Mouse (Mus musculus): ENCODE data around the gene Cdk6. TPM values are rescaled to one million over a fixed set of nuclear protein-coding genes. Genes with fewer than 3 reads are reported as not detected.

Gene Cdk6
- polyA plus RNA-seq, 1 experiment from 2014 or later = 32.4 TPM

- Histone ChIP-seq H3K27me3 (ENCODE audit: insufficient read depth, poor library complexity, severe bottlenecking) (no peaks in the 10 kb centered on the region), H3K4me1 (peaks cover 6% of the 10 kb centered on the region; the same call in 1 of the 2 replicates), H3K4me3 (no peak overlapping the region), H3K36me3 (peaks cover 5% of the 10 kb centered on the region; the same call in 1 of the 2 replicates), H3K9me3 (no peaks in the 10 kb centered on the region), H3K27ac (no peak overlapping the region)
- no peak for DNase-seq (ENCODE audit: low spot score)
- WGBS = 88% methylated on average over 10 of the region's 10 CpGs
These were observed 129.6 kb downstream of the Cdk6 start for GRCm38 (mm10) chr5:3470866-3471265.

GRCm38 (mm10) chr5:3472311-3473156 is 131.2 kb downstream of the Cdk6 start:
- H3K4me1 ChIP-seq = no peaks in the 10 kb centered on the region
- DNase-seq (ENCODE audit: low spot score) = no peak
- no peak overlapping the region for H3K4me3 ChIP-seq
- no peaks in the 10 kb centered on the region for H3K9me3 ChIP-seq
- no peak overlapping the region for H3K27ac ChIP-seq
- no peaks in the 10 kb centered on the region for H3K27me3 ChIP-seq (ENCODE audit: insufficient read depth, poor library complexity, severe bottlenecking)
- 84% methylated on average over 22 of the region's 22 CpGs for WGBS
- H3K36me3 ChIP-seq = peaks cover 5% of the 10 kb centered on the region; the same call in 1 of the 2 replicates

GRCm38 (mm10) chr5:3477711-3478110 is 136.4 kb downstream of the Cdk6 start:
- no peak overlapping the region for H3K4me3 ChIP-seq
- no peaks in the 10 kb centered on the region for H3K27me3 ChIP-seq (ENCODE audit: insufficient read depth, poor library complexity, severe bottlenecking)
- no peaks in the 10 kb centered on the region for H3K9me3 ChIP-seq
- H3K4me1 ChIP-seq = no peaks in the 10 kb centered on the region
- 70% methylated on average over 3 of the region's 3 CpGs for WGBS
- H3K36me3 ChIP-seq = peaks cover 3% of the 10 kb centered on the region; the same call in 1 of the 2 replicates
- no peak for DNase-seq (ENCODE audit: low spot score)
- no peak overlapping the region for H3K27ac ChIP-seq

- no peak overlapping the region for H3K4me3 ChIP-seq
- no peaks in the 10 kb centered on the region for H3K4me1 ChIP-seq
- peak; percentile 59 for DNase-seq (ENCODE audit: low spot score)
- H3K36me3 ChIP-seq = peaks cover 3% of the 10 kb centered on the region; the same call in 1 of the 2 replicates
- H3K27ac ChIP-seq = no peak overlapping the region
- no peaks in the 10 kb centered on the region for H3K9me3 ChIP-seq
- no peaks in the 10 kb centered on the region for H3K27me3 ChIP-seq (ENCODE audit: insufficient read depth, poor library complexity, severe bottlenecking)
- 92% methylated on average over 8 of the region's 8 CpGs for WGBS
These were observed 136.9 kb downstream of the Cdk6 start for GRCm38 (mm10) chr5:3478216-3478615.

- peaks cover 4% of the 10 kb centered on the region for H3K36me3 ChIP-seq
- H3K27me3 ChIP-seq (ENCODE audit: insufficient read depth, poor library complexity, severe bottlenecking) = no peaks in the 10 kb centered on the region
- no peak overlapping the region for H3K4me3 ChIP-seq
- no peaks in the 10 kb centered on the region for H3K9me3 ChIP-seq
- peak; percentile 52 for DNase-seq (ENCODE audit: low spot score)
- WGBS = 83% methylated on average over 7 of the region's 7 CpGs
- H3K27ac ChIP-seq = no peak overlapping the region
- H3K4me1 ChIP-seq = no peaks in the 10 kb centered on the region
These were observed 137.9 kb downstream of the Cdk6 start for GRCm38 (mm10) chr5:3479016-3479795.

GRCm38 (mm10) chr5:3480637-3481395 is 139.5 kb downstream of the Cdk6 start:
- 90% methylated on average over 9 of the region's 9 CpGs for WGBS
- peak; percentile 52 for DNase-seq (ENCODE audit: low spot score)

GRCm38 (mm10) chr5:3482474-3482873 is 141.2 kb downstream of the Cdk6 start:
- peak; percentile 7 for DNase-seq (ENCODE audit: low spot score)
- H3K9me3 ChIP-seq = 0 out of 2 replicates have a peak, but pooled peaks cover 3% of the 10 kb centered on the region
- H3K4me1 ChIP-seq = 0 out of 2 replicates have a peak, but pooled peaks cover 3% of the 10 kb centered on the region
- no peak overlapping the region for H3K27ac ChIP-seq
- peaks cover 15% of the 10 kb centered on the region; the same call in 1 of the 2 replicates for H3K36me3 ChIP-seq
- H3K4me3 ChIP-seq = no peak overlapping the region
- WGBS = 84% methylated on average over 7 of the region's 7 CpGs
- no peaks in the 10 kb centered on the region for H3K27me3 ChIP-seq (ENCODE audit: insufficient read depth, poor library complexity, severe bottlenecking)

More at GRCm38 (mm10) chr5:3480637-3481395, 139.5 kb downstream of the Cdk6 start:
- Histone ChIP-seq H3K4me3 (no peak overlapping the region), H3K27me3 (ENCODE audit: insufficient read depth, poor library complexity, severe bottlenecking) (no peaks in the 10 kb centered on the region), H3K9me3 (0 out of 2 replicates have a peak, but pooled peaks cover 3% of the 10 kb centered on the region), H3K27ac (no peak overlapping the region), H3K4me1 (no peaks in the 10 kb centered on the region), H3K36me3 (peaks cover 15% of the 10 kb centered on the region; the same call in 1 of the 2 replicates)

GRCm38 (mm10) chr5:3483054-3483722 is 141.9 kb downstream of the Cdk6 start:
- DNase-seq (ENCODE audit: low spot score) = no peak
- Histone ChIP-seq H3K4me1 (peaks cover 5% of the 10 kb centered on the region; the same call in 1 of the 2 replicates), H3K27me3 (ENCODE audit: insufficient read depth, poor library complexity, severe bottlenecking) (no peaks in the 10 kb centered on the region), H3K36me3 (peaks cover 15% of the 10 kb centered on the region; the same call in 1 of the 2 replicates), H3K4me3 (no peak overlapping the region), H3K9me3 (0 out of 2 replicates have a peak, but pooled peaks cover 3% of the 10 kb centered on the region), H3K27ac (no peak overlapping the region)
- WGBS = 82% methylated on average over 5 of the region's 5 CpGs

- H3K4me1 ChIP-seq = peaks cover 12% of the 10 kb centered on the region
- WGBS = 42% methylated on average over 7 of the region's 7 CpGs
- DNase-seq (ENCODE audit: low spot score) = peak; percentile 58
- no peak overlapping the region for H3K27ac ChIP-seq
- no peak overlapping the region for H3K4me3 ChIP-seq
- 0 out of 2 replicates have a peak, but pooled peaks cover 3% of the 10 kb centered on the region for H3K9me3 ChIP-seq
- H3K36me3 ChIP-seq = peaks cover 12% of the 10 kb centered on the region; the same call in 1 of the 2 replicates
- no peaks in the 10 kb centered on the region for H3K27me3 ChIP-seq (ENCODE audit: insufficient read depth, poor library complexity, severe bottlenecking)
These were observed 145.4 kb downstream of the Cdk6 start for GRCm38 (mm10) chr5:3486579-3487282.

- no peak overlapping the region for H3K27ac ChIP-seq
- WGBS = 63% methylated on average over 16 of the region's 16 CpGs
- no peak overlapping the region for H3K4me3 ChIP-seq
- DNase-seq (ENCODE audit: low spot score) = peak; percentile 72
- H3K4me1 ChIP-seq = peaks cover 17% of the 10 kb centered on the region
- H3K36me3 ChIP-seq = peaks cover 12% of the 10 kb centered on the region; the same call in 1 of the 2 replicates
- 0 out of 2 replicates have a peak, but pooled peaks cover 3% of the 10 kb centered on the region for H3K9me3 ChIP-seq
- no peaks in the 10 kb centered on the region for H3K27me3 ChIP-seq (ENCODE audit: insufficient read depth, poor library complexity, severe bottlenecking)
These were observed 147.0 kb downstream of the Cdk6 start for GRCm38 (mm10) chr5:3488146-3488774.

GRCm38 (mm10) chr5:3490358-3490757 is 149.1 kb downstream of the Cdk6 start:
- no peak overlapping the region for H3K27ac ChIP-seq
- peak; percentile 5 for DNase-seq (ENCODE audit: low spot score)

More at GRCm38 (mm10) chr5:3490358-3490757, 149.1 kb downstream of the Cdk6 start:
- H3K4me1 ChIP-seq = peaks cover 17% of the 10 kb centered on the region
- no peaks in the 10 kb centered on the region for H3K27me3 ChIP-seq (ENCODE audit: insufficient read depth, poor library complexity, severe bottlenecking)
- no peaks in the 10 kb centered on the region for H3K9me3 ChIP-seq
- peaks cover 10% of the 10 kb centered on the region; the same call in 1 of the 2 replicates for H3K36me3 ChIP-seq
- WGBS = 92% methylated on average over 3 of the region's 3 CpGs
- H3K4me3 ChIP-seq = no peak overlapping the region

Measured in heart, embryonic 10.5 days (tissue).